Mouse (Mus musculus) frontal cortex, postnatal 10 days (tissue): ENCODE results near the gene Abcc1.

Experiments
- DNase-seq, 2 experiments: peaks; one replicate each; pipeline ENCODE4 v3.0.0; 2022; ENCODE audit warnings: low spot score in 2 of 2, mixed read lengths in 1 of 2

The Abcc1 gene

GRCm38 (mm10) chr16:14361362-14362098 lies at the start of gene Abcc1:
Abcc1 (plus strand) TSS chr16:14361558.
- DNase-seq, result peak; percentile 55 to 79

- no peak for DNase-seq
Observed at GRCm38 (mm10) chr16:14312914-14313313, 48.4 kb upstream of the Abcc1 start.

- peak; percentile 95 to 98 for DNase-seq
Observed at GRCm38 (mm10) chr16:14316884-14317876, 44.2 kb upstream of the Abcc1 start, which contains the start of gene Fopnl. Fopnl (minus strand) TSS chr16:14317405.

GRCm38 (mm10) chr16:14319681-14320080 lies 41.7 kb upstream of the Abcc1 start:
- no peak for DNase-seq

- DNase-seq, result no peak
Observed at GRCm38 (mm10) chr16:14320494-14320893, 40.9 kb upstream of the Abcc1 start.

- no peak for DNase-seq
Observed at GRCm38 (mm10) chr16:14328156-14328555, 33.2 kb upstream of the Abcc1 start.

- no peak for DNase-seq
Observed at GRCm38 (mm10) chr16:14344967-14345366, 16.4 kb upstream of the Abcc1 start.

- no peak for DNase-seq
Observed at GRCm38 (mm10) chr16:14351571-14351970, 9.8 kb upstream of the Abcc1 start.

- no peak for DNase-seq
Observed at GRCm38 (mm10) chr16:14352234-14352633, 9.1 kb upstream of the Abcc1 start.

- no peak for DNase-seq
Observed at GRCm38 (mm10) chr16:14352663-14353062, 8.7 kb upstream of the Abcc1 start.

- DNase-seq, result no peak
Observed at GRCm38 (mm10) chr16:14357859-14358258, 3.5 kb upstream of the Abcc1 start.

- DNase-seq, result no peak
Observed at GRCm38 (mm10) chr16:14358531-14358930, 2.8 kb upstream of the Abcc1 start.

- DNase-seq, result no peak
Observed at GRCm38 (mm10) chr16:14360931-14361330, 427 bp upstream of the Abcc1 start.

GRCm38 (mm10) chr16:14362099-14362820 lies 902 bp downstream of the Abcc1 start:
- DNase-seq, result no peak

GRCm38 (mm10) chr16:14363496-14363895 lies 2.1 kb downstream of the Abcc1 start:
- no peak for DNase-seq

- DNase-seq, result no peak
Observed at GRCm38 (mm10) chr16:14364066-14364465, 2.7 kb downstream of the Abcc1 start.

- DNase-seq, result no peak
Observed at GRCm38 (mm10) chr16:14365457-14365856, 4.1 kb downstream of the Abcc1 start.

GRCm38 (mm10) chr16:14366017-14366416 lies 4.7 kb downstream of the Abcc1 start:
- no peak for DNase-seq

- peak; percentile 22 for DNase-seq
Observed at GRCm38 (mm10) chr16:14371367-14371766, 10.0 kb downstream of the Abcc1 start.

- no peak for DNase-seq
Observed at GRCm38 (mm10) chr16:14372382-14372781, 11.0 kb downstream of the Abcc1 start.

- no peak for DNase-seq
Observed at GRCm38 (mm10) chr16:14372817-14373301, 11.5 kb downstream of the Abcc1 start.

- no peak for DNase-seq
Observed at GRCm38 (mm10) chr16:14375942-14376341, 14.6 kb downstream of the Abcc1 start.
